Mouse (Mus musculus) gastrocnemius, adult 8-10 months (tissue): Measurements from ENCODE around the gene Tarbp1. TPM values are rescaled to one million over a fixed set of nuclear protein-coding genes. Genes with fewer than 3 reads are reported as not detected.
A peak's percentile ranks its signal among the peaks of the same experiment; 100 is the strongest.

ENCODE experiments used
- DNase-seq, 2 experiments: peaks; one replicate each; pipeline ENCODE4 v3.0.0; 2022; ENCODE audit warnings: low spot score in 2 of 2
- total RNA-seq, 4 experiments: library from RNA; stranded (reverse); gene quantifications; 2 replicates each; pipeline ENCODE4 v1.2.4; 2022

Gene Tarbp1
- total RNA-seq = 1 to 10 TPM; 4.7 to 6.1 (median 5.4) TPM

- DNase-seq = peak; percentile 86 to 90
These were observed at the start of gene Tarbp1 for GRCm38 (mm10) chr8:126474299-126475187. Tarbp1 (minus strand) TSS chr8:126475065.

- DNase-seq = peak; percentile 54 to 79
These were observed 49.5 kb upstream of the Tarbp1 start for GRCm38 (mm10) chr8:126524233-126524985.

DNA sequence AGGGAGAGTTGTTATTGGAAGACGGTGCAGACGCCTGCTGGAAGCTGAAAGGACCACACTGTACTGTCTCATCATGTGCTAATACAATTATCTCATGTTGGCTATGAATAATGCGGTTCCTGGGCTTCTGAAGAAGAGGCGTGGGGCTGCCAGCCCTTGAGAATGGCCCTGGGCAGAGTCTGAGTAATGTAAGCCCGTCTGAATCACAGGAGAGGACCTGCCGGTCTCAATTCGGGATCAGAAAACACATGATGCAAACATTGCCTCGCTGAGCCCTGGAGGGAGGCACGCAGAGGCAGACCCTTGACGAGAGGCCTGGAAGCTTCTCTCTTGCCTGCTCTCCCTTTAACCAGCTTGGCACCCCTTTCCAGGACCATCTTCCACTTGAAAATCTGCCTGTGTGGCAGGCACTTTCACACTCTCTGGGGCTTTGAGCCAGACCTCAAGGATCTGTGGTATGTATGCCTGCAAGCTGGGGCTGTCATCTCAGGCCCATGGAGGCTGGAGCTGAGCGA, 48.3 kb upstream of the Tarbp1 start:
- peak in 1 of 2 experiments; percentile 32 for DNase-seq

DNA sequence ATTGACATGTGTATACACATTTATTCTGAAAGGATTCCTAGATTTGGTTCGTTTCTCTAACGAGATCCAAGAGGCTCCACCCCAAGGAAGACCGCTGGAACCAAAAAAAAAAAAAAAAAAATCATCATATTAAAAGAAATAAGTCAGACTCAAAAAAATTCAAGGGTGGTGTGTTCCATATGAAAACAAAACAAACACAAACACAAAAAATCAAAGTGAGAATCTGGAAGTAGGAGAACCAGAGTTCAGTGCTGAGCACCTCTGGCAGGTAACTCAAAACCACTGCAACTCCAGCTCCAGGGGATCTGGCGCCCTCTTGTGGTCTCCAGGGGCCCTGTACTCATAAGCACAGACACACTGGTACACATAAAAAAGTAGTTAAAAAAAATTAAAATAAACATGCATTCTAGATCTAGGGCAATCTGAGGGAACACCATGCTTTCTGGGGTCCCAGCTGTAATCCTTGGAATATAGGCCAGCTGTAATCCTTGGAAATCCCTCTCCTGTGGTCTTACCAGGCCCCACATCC, 44.6 kb upstream of the Tarbp1 start:
- no peak for DNase-seq

- DNase-seq = peak; percentile 93
These were observed 42.0 kb upstream of the Tarbp1 start for GRCm38 (mm10) chr8:126516620-126517577.

DNA sequence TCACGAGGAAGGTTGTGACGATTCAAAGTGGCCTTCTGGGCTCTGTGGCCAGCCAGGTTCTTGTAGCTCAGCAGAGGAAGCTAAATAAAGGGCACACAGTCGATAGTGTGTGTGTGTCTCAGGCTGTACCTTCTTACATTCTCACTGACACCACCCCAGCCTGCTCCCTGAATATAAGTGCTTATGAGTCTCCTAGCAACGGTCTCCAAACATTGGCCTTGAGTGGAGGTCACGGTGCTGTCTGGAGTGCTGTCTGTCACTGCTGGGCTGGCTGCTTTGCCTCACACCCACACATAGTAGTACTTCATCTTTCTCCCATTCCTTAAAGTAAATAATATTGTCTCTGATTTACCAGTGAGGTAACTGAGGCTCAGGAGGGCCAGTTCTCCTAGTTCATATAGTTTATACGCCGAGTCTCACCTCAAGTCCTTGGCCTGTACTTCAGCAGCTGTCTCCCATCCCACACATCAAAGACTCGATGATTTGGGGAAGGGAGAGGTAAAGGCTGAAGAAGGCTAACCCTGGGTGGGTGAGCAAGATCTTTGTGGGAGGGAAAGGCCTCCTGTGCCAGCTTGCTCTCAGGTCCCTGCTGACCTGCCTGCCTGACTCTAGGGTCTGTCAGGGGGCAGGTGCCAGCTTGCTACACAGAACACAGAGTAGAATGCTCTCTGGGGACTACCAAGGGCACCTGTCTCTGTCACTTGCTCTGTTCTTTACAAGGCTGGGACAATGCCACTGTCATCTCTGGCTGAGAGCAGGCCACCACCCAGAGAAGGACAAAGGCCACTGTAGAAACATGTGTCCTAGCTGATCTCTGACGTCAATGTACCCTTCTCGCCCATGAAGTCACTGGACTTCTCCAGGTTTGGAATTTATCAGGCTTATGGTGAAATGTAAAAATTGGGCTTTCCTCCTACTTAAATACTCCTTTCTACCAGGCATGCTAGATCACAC, 39.4 kb upstream of the Tarbp1 start:
- peak; percentile 36 to 46 for DNase-seq

- DNase-seq = no peak
These were observed 36.0 kb upstream of the Tarbp1 start for GRCm38 (mm10) chr8:126510866-126511265.

GRCm38 (mm10) chr8:126509635-126510034, 34.8 kb upstream of the Tarbp1 start:
- DNase-seq = no peak

- DNase-seq = no peak
These were observed 34.2 kb upstream of the Tarbp1 start for GRCm38 (mm10) chr8:126508871-126509586.

GRCm38 (mm10) chr8:126508221-126508620, 33.4 kb upstream of the Tarbp1 start:
- no peak for DNase-seq

DNA sequence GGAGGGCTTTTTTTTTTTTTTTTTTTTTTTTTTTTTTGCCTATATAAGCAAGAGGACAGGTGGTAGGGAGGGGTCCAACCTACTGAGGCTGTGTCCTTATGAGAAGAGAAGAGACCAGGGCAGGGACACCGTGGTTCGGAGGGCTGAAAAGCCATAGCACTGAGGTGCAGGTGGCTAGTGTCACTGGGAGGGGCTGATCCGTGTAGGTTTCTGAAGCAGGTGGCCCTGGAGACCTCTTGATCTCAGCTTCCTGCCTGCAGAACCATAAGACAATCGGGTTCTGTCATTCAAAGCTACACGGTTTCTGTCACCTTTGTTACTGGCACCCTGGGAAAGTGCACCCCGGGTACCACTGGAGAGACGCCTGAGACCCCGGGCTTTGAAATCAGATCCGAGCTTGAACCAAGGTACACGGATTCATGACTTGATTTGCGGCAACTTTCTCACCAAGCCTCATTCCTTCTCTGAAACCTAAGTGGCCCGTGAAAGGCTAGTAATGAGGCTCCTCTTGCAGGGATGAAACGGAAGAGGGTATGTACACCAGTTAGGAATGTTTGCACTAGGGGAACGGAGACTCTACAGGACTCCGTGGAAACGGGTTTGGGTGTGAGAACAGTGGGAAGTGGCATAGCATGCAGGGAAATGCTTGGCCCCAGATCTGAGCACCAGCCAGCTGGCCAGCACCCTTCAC, 29.8 kb upstream of the Tarbp1 start:
- no peak for DNase-seq

DNA sequence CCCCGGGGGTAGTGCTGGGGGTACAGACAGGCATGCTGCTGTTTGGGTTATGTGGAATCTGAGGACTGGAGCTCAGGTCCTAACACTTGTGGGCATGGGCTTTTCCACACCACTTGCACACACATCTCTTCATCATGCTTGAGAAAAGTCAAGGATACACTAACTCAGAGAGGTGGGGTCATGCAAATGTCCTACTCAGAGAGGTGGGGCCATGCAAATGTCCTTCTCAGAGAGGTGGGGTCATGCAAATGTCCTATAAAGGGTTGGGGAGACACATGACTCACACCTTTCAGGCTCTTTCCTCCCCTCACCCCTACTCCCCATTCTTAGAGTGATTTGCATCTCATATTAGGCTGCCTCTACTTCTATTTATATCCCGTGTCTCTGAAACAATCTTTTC, 27.9 kb upstream of the Tarbp1 start:
- no peak for DNase-seq

GRCm38 (mm10) chr8:126499371-126499770, 24.5 kb upstream of the Tarbp1 start:
- DNase-seq = no peak

GRCm38 (mm10) chr8:126498465-126498864, 23.6 kb upstream of the Tarbp1 start:
- DNase-seq = no peak

GRCm38 (mm10) chr8:126497541-126498428, 22.9 kb upstream of the Tarbp1 start:
- peak; percentile 86 to 88 for DNase-seq

DNA sequence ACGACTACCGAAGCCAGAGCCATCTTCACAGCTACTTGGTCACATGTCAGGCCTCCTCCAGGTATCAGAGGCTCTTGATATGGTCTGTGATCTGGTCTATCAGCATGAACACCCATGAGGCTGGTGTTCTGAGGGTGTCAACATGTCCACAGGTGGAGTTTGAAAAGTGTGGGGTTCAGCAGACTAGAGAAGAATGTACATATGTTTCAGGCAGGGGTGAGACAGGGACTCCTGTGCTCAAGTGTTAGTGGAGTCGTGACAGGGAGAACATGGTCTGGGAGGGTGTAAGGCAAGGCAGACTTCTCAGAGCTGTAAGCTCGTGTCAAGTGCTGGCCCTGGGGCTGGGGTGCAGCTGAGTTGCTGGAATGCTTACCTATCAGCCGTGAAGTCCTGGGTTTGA, 22.1 kb upstream of the Tarbp1 start:
- no peak for DNase-seq

DNA sequence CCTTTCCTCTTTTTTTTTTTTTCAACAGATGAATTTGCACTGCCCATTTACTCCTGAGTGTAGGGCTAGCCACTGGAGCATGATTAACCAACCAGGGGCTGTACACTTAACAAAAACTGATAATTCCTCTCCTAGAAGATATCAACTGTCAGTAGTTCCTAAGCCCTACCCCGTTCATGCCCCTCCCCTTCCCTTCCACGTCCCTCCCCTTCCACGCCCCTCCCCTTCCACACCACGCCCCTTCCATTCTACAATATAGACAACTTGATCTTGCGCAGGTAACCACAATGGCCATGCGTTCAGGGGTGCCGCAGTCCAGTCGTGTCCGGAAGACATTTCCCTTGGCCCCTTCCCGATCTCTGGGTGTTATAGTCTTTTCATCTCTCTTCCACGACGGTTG, 20.6 kb upstream of the Tarbp1 start:
- no peak for DNase-seq
